Comparison of ENCODE assay signal across 9 mouse cellular contexts in the genomic region with DNA sequence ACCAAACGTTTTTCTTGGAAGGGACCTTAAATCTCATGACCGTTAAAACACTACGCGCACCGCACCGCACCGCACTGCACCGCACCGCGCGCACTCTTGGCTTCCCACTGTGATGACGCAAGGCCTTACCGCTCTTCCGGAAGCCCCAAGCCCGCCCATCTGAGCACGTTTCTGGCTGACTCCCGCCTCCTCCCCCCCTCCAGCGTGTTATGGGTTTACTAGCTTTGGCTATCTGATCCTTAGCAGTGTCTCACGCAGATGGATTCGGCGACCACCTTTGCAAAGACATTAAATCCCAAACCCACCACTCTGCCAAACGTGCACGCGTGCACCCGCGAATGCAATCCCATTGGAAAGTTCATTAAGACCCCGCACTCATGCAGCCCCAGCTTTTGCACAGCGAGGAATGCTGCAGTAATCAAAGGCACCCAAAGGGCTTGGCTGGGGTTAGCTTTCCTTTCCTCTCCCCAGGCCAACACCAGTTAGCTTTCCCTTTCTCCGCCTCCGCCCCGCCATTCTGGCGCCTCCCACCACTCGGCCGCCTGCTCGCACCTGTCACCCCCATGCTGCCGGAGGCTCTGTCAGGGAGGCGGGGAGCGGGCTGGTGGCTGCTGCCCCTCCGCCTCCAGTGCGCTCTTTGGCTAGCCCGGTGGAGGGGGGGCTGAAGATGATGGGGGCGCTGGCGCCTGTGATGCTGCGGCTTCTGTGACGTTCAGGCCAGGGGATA. TPM values are rescaled to one million over a fixed set of nuclear protein-coding genes. Genes with fewer than 3 reads are reported as not detected.
DNase-seq lines count a peak whose midpoint lies in the region; ATAC-seq lines count a peak whose summit lies in the region.
"Had no signal": no experiment of that assay in that cellular context is flagged by ENCODE, and none has a peak within 500 bp of the region (broad histone marks: within the 10 kb centered on the region; RNA-seq: fewer than 3 reads in every experiment).

A gene (minus strand): TSS at position 643 of the 727 bp plus-strand sequence.

- peak; percentile 96 for DNase-seq in heart, adult 11 months
- DNase-seq in heart, postnatal 25 days (ENCODE audit: low spot score), result no peak
- peak; percentile 73 for DNase-seq in embryo, embryonic 10.5 days (ENCODE audit: low spot score)
- peak; percentile 32 for DNase-seq in heart, adult 8-10 months (ENCODE audit: low spot score)
- DNase-seq in kidney, adult 9 months, result peak; percentile 43
- peak; percentile 88 for DNase-seq in midbrain, embryonic 14.5 days
- DNase-seq in spleen, postnatal 10 days (ENCODE audit: low spot score in 2 of 2), result peak; percentile 24 to 61

- H3K4me1 ChIP-seq in limb, embryonic 15.5 days, result peaks cover 15% of the 10 kb centered on the region
- H3K4me1 ChIP-seq in midbrain, embryonic 14.5 days (ENCODE audit: control insufficient read depth, insufficient read depth, low read length), result 0 out of 2 replicates have a peak, but pooled peaks cover 8% of the 10 kb centered on the region

- H3K9me3 ChIP-seq in limb, embryonic 15.5 days, result no peaks in the 10 kb centered on the region
- no peaks in the 10 kb centered on the region for H3K9me3 ChIP-seq in midbrain, embryonic 14.5 days (ENCODE audit: control insufficient read depth, low read length)

- H3K4me3 ChIP-seq in limb, embryonic 15.5 days, result peak within 1 kb of the TSS; percentile 44
- peak within 1 kb of the TSS; percentile 50 for H3K4me3 ChIP-seq in midbrain, embryonic 14.5 days (replicated peaks; ENCODE audit: low read depth, low read length)

- H3K9ac ChIP-seq in limb, embryonic 15.5 days, result 0 out of 2 replicates have a peak within 1 kb of the TSS, but pooled peaks have one; percentile 20
- H3K9ac ChIP-seq in midbrain, embryonic 14.5 days (replicated peaks; ENCODE audit: low read length), result peak within 1 kb of the TSS; percentile 69

- 0 out of 2 replicates have a peak, but pooled peaks cover 4% of the 10 kb centered on the region for H3K27me3 ChIP-seq in limb, embryonic 15.5 days
- H3K27me3 ChIP-seq in midbrain, embryonic 14.5 days (ENCODE audit: control insufficient read depth, insufficient read depth, low read length), result peaks cover 4% of the 10 kb centered on the region

- H3K27ac ChIP-seq in limb, embryonic 15.5 days, result no peak within 1 kb of the TSS
- H3K27ac ChIP-seq in midbrain, embryonic 14.5 days (replicated peaks; ENCODE audit: low read depth, low read length), result peak within 1 kb of the TSS; percentile 79

- under 1% methylated on average over 45 of the region's 45 CpGs for WGBS in limb, embryonic 15.5 days
- WGBS in midbrain, embryonic 14.5 days, result under 1% methylated on average over 45 of the region's 45 CpGs

- peak within 1 kb of the TSS; percentile 93 for H3K4me2 ChIP-seq in limb, embryonic 15.5 days
- peak within 1 kb of the TSS; percentile 99 for H3K4me2 ChIP-seq in midbrain, embryonic 14.5 days (ENCODE audit: low read length)

- peak; percentile 74 for ATAC-seq in limb, embryonic 15.5 days (ENCODE audit: insufficient number of reproducible peaks, low FRiP score, low TSS enrichment, low read depth)
- peak; percentile 78 for ATAC-seq in midbrain, embryonic 14.5 days (ENCODE audit: low FRiP score, low TSS enrichment)

- intact Hi-C loops in heart, postnatal 25 days (cut with DNase I), result no loop called here

- H3K36me3 ChIP-seq in limb, embryonic 15.5 days, result peaks cover 31% of the 10 kb centered on the region
- H3K36me3 ChIP-seq in midbrain, embryonic 14.5 days (ENCODE audit: control insufficient read depth, insufficient read depth, low read length), result peaks cover 28% of the 10 kb centered on the region

RNA-seq across cellular contexts. Expression of the gene that starts here (rescaled TPM):
- total RNA-seq in heart, postnatal 25 days (2021), result not detected
- not detected for total RNA-seq in heart, adult 8-10 months (2022)
- polyA plus RNA-seq in limb, embryonic 15.5 days (2015; fragmentation: Nextera tagmentation; extraction: Ambion mirVana), result not detected in 2 replicates
- polyA plus RNA-seq in midbrain, embryonic 14.5 days (2014; fragmentation: Nextera tagmentation; extraction: Ambion mirVana), result 0.25 and 0.27 TPM in 2 replicates
- polyA plus RNA-seq: C2C12 had no signal

Comparison
In these comparisons a context has a peak if more than half of its experiments do, and no peak if none do; other contexts are left out.
1. Peak in DNase-seq in heart, adult 8-10 months; RNA of the gene not detected or under 1 TPM.
2. Peak in ATAC-seq, H3K4me3 ChIP-seq, H3K9ac ChIP-seq and H3K4me2 ChIP-seq in limb, embryonic 15.5 days; RNA of the gene not detected or under 1 TPM.
3. Peak in DNase-seq, ATAC-seq, H3K4me3 ChIP-seq, H3K27ac ChIP-seq, H3K9ac ChIP-seq and H3K4me2 ChIP-seq in midbrain, embryonic 14.5 days; RNA of the gene not detected or under 1 TPM.